Mouse (Mus musculus): ENCODE measurements around the gene Odam. TPM values are rescaled to one million over a fixed set of nuclear protein-coding genes. Genes with fewer than 3 reads are reported as not detected.

Odam gene
- not detected in 2 replicates for polyA plus RNA-seq (2015; fragmentation: Nextera tagmentation; extraction: Ambion mirVana)

DNA sequence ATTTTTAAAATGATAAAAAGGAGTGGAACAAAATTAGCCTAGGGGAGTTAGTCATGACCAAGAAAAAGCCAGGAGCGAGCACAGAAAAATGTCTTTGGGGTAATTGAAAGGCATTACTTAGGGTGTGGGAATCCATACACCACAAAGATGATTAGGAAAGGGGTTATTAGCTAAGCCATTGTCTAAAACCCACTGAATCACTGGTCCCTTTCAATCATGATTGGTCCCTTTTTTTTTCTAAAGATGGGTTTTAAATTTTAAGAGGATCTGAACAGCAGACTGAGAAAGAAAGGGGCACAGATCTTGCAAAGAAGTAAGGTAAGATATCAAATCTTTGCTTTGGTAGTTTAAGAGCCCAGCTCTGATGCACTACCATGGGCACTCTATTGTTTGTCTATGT, at the start of gene Odam:
Gene Odam (plus strand): TSS at position 301 of the 400 bp plus-strand sequence.
- Histone ChIP-seq H3K36me3 (ENCODE audit: control insufficient read depth, insufficient read depth, low read length) (no peaks in the 10 kb centered on the region), H3K4me2 (ENCODE audit: low read length) (no peak within 1 kb of the TSS), H3K9ac (ENCODE audit: low read depth, low read length) (no peak within 1 kb of the TSS), H3K27ac (ENCODE audit: low read depth, low read length) (no peak within 1 kb of the TSS), H3K4me3 (ENCODE audit: low read length) (no peak within 1 kb of the TSS), H3K27me3 (replicated peaks; ENCODE audit: control insufficient read depth, insufficient read depth, low read length) (no peaks in the 10 kb centered on the region), H3K9me3 (ENCODE audit: control insufficient read depth, low read length) (no peaks in the 10 kb centered on the region), H3K4me1 (ENCODE audit: control insufficient read depth, insufficient read depth, low read depth, low read length) (no peaks in the 10 kb centered on the region)
- no peak for ATAC-seq
- WGBS, result 87% methylated on average over 1 of the region's 1 CpGs

- Histone ChIP-seq H3K27ac (ENCODE audit: low read depth, low read length) (no peak overlapping the region), H3K9ac (ENCODE audit: low read depth, low read length) (no peak overlapping the region), H3K9me3 (ENCODE audit: control insufficient read depth, low read length) (no peaks in the 10 kb centered on the region), H3K4me1 (ENCODE audit: control insufficient read depth, insufficient read depth, low read depth, low read length) (no peaks in the 10 kb centered on the region), H3K4me3 (ENCODE audit: low read length) (no peak overlapping the region), H3K36me3 (ENCODE audit: control insufficient read depth, insufficient read depth, low read length) (no peaks in the 10 kb centered on the region), H3K4me2 (ENCODE audit: low read length) (no peak overlapping the region), H3K27me3 (replicated peaks; ENCODE audit: control insufficient read depth, insufficient read depth, low read length) (no peaks in the 10 kb centered on the region)
- 73% methylated on average over 3 of the region's 3 CpGs for WGBS
- 0 out of 2 replicates have a peak, but pooled peaks have one; percentile 69 for ATAC-seq
Measured at GRCm38 (mm10) chr5:87855136-87855716, 29.6 kb upstream of the Odam start.

DNA sequence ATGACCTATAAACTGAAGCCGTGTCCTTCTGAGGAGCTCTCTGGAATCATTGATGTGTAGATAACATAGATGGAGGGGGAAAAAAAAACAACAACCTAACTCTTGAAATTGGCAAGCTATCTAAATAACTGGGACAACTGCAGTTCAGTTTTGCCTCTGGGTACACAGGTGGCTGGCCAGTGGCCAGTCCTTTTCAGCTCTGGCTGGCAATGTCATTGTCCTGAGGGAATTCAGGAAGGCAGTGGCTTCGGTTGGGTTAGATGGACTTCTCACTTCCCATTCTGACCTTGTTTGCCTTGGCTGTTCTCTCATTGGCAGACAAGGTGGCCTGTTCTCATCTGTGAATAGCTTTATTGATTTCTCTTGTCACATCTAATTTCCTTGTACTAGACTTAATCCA, 14.7 kb upstream of the Odam start:
- Histone ChIP-seq H3K36me3 (ENCODE audit: control insufficient read depth, insufficient read depth, low read length) (no peaks in the 10 kb centered on the region), H3K9ac (ENCODE audit: low read depth, low read length) (no peak overlapping the region), H3K9me3 (ENCODE audit: control insufficient read depth, low read length) (no peaks in the 10 kb centered on the region), H3K4me1 (ENCODE audit: control insufficient read depth, insufficient read depth, low read depth, low read length) (no peaks in the 10 kb centered on the region), H3K4me3 (ENCODE audit: low read length) (no peak overlapping the region), H3K4me2 (ENCODE audit: low read length) (no peak overlapping the region), H3K27me3 (replicated peaks; ENCODE audit: control insufficient read depth, insufficient read depth, low read length) (no peaks in the 10 kb centered on the region), H3K27ac (ENCODE audit: low read depth, low read length) (no peak overlapping the region)
- WGBS, result 50% methylated on average over 2 of the region's 2 CpGs
- peak; percentile 24; the same call in 1 of the 2 replicates for ATAC-seq

- no peaks in the 10 kb centered on the region for H3K36me3 ChIP-seq (ENCODE audit: control insufficient read depth, insufficient read depth, low read length)
- no peak overlapping the region for H3K27ac ChIP-seq (ENCODE audit: low read depth, low read length)
- no peaks in the 10 kb centered on the region for H3K4me1 ChIP-seq (ENCODE audit: control insufficient read depth, insufficient read depth, low read depth, low read length)
- no peak overlapping the region for H3K4me3 ChIP-seq (ENCODE audit: low read length)
- no peak overlapping the region for H3K4me2 ChIP-seq (ENCODE audit: low read length)
- no peak for ATAC-seq
- WGBS, result 32% methylated on average over 4 of the region's 4 CpGs
- no peaks in the 10 kb centered on the region for H3K27me3 ChIP-seq (replicated peaks; ENCODE audit: control insufficient read depth, insufficient read depth, low read length)
- H3K9ac ChIP-seq (ENCODE audit: low read depth, low read length), result no peak overlapping the region
- H3K9me3 ChIP-seq (ENCODE audit: control insufficient read depth, low read length), result no peaks in the 10 kb centered on the region
Measured at GRCm38 (mm10) chr5:87871423-87871822, 13.4 kb upstream of the Odam start.

GRCm38 (mm10) chr5:87925372-87925771, 40.5 kb downstream of the Odam start, which contains the start of gene Csn3:
Gene Csn3, plus strand, starts transcription at chr5:87925579.
- H3K4me1 ChIP-seq (ENCODE audit: control insufficient read depth, insufficient read depth, low read depth, low read length), result no peaks in the 10 kb centered on the region
- H3K4me3 ChIP-seq (ENCODE audit: low read length), result no peak within 1 kb of the TSS
- ATAC-seq, result no peak
- H3K27ac ChIP-seq (ENCODE audit: low read depth, low read length), result no peak within 1 kb of the TSS
- H3K4me2 ChIP-seq (ENCODE audit: low read length), result no peak within 1 kb of the TSS
- no peaks in the 10 kb centered on the region for H3K27me3 ChIP-seq (replicated peaks; ENCODE audit: control insufficient read depth, insufficient read depth, low read length)
- H3K9me3 ChIP-seq (ENCODE audit: control insufficient read depth, low read length), result no peaks in the 10 kb centered on the region
- no peaks in the 10 kb centered on the region for H3K36me3 ChIP-seq (ENCODE audit: control insufficient read depth, insufficient read depth, low read length)
- 48% methylated on average over 5 of the region's 5 CpGs for WGBS
- no peak within 1 kb of the TSS for H3K9ac ChIP-seq (ENCODE audit: low read depth, low read length)

GRCm38 (mm10) chr5:87931603-87932002, 46.8 kb downstream of the Odam start:
- no peak overlapping the region for H3K4me3 ChIP-seq (ENCODE audit: low read length)
- H3K9me3 ChIP-seq (ENCODE audit: control insufficient read depth, low read length), result no peaks in the 10 kb centered on the region
- no peaks in the 10 kb centered on the region for H3K36me3 ChIP-seq (ENCODE audit: control insufficient read depth, insufficient read depth, low read length)
- no peaks in the 10 kb centered on the region for H3K27me3 ChIP-seq (replicated peaks; ENCODE audit: control insufficient read depth, insufficient read depth, low read length)
- H3K4me2 ChIP-seq (ENCODE audit: low read length), result no peak overlapping the region
- ATAC-seq, result no peak
- H3K27ac ChIP-seq (ENCODE audit: low read depth, low read length), result no peak overlapping the region
- H3K9ac ChIP-seq (ENCODE audit: low read depth, low read length), result no peak overlapping the region
- H3K4me1 ChIP-seq (ENCODE audit: control insufficient read depth, insufficient read depth, low read depth, low read length), result no peaks in the 10 kb centered on the region
- 58% methylated on average over 1 of the region's 1 CpGs for WGBS

DNA sequence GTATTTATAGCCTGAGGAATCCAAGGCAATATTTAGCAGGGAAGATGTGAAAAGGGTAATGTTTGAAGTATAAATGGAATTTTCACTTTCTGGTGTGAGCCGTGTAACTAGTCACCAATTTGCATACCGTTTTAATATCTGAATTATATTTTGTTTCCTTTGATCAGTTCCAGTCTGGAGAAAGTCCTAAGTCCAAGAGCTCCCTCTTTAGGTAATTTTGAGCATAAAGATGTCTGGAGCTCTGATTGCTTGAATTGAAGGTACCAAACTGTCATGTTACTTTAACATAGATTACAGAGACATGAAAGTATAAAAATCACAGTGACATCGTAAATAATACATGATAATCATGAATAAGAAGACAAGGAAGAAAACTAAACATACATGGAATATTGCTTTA, 55.9 kb downstream of the Odam start:
- H3K4me3 ChIP-seq (ENCODE audit: low read length), result no peak overlapping the region
- no peaks in the 10 kb centered on the region for H3K27me3 ChIP-seq (replicated peaks; ENCODE audit: control insufficient read depth, insufficient read depth, low read length)
- no peaks in the 10 kb centered on the region for H3K9me3 ChIP-seq (ENCODE audit: control insufficient read depth, low read length)
- no peak overlapping the region for H3K4me2 ChIP-seq (ENCODE audit: low read length)
- ATAC-seq, result no peak
- H3K9ac ChIP-seq (ENCODE audit: low read depth, low read length), result no peak overlapping the region
- no peaks in the 10 kb centered on the region for H3K4me1 ChIP-seq (ENCODE audit: control insufficient read depth, insufficient read depth, low read depth, low read length)
- H3K36me3 ChIP-seq (ENCODE audit: control insufficient read depth, insufficient read depth, low read length), result no peaks in the 10 kb centered on the region
- WGBS, result 47% methylated on average over 3 of the region's 3 CpGs
- no peak overlapping the region for H3K27ac ChIP-seq (ENCODE audit: low read depth, low read length)

DNA sequence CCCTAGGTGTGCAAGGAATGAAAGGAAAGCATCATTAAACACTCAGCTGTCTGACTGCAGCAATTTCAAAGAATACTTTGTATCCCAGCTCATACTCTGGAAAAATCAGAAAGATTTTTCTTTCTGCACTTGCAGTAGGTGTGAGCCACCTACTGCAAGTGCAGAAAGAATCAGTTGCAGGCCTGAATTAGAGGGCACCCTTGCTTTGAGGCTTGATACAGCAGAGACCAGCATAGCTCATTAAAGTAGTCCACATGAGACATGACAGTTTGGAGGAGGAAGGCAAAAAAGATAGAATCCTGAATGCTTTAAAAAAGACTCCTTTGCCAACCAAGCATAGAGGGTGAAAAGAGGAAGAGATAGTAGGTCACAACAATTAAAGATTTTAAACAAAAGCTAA, 57.7 kb downstream of the Odam start:
- H3K4me2 ChIP-seq (ENCODE audit: low read length), result no peak overlapping the region
- no peaks in the 10 kb centered on the region for H3K9me3 ChIP-seq (ENCODE audit: control insufficient read depth, low read length)
- H3K4me1 ChIP-seq (ENCODE audit: control insufficient read depth, insufficient read depth, low read depth, low read length), result no peaks in the 10 kb centered on the region
- no peaks in the 10 kb centered on the region for H3K27me3 ChIP-seq (replicated peaks; ENCODE audit: control insufficient read depth, insufficient read depth, low read length)
- no peaks in the 10 kb centered on the region for H3K36me3 ChIP-seq (ENCODE audit: control insufficient read depth, insufficient read depth, low read length)
- no peak overlapping the region for H3K9ac ChIP-seq (ENCODE audit: low read depth, low read length)
- H3K27ac ChIP-seq (ENCODE audit: low read depth, low read length), result no peak overlapping the region
- no peak overlapping the region for H3K4me3 ChIP-seq (ENCODE audit: low read length)
- no peak for ATAC-seq

Measured in hindbrain, embryonic 16.5 days (tissue).